In genomic region chr4:82368091-82368775, GRCm38 (mm10) we compare ENCODE assay signal across 30 mouse cellular contexts.
A peak's percentile ranks its signal among the peaks of the same experiment; 100 is the strongest.
DNase-seq lines count a peak whose midpoint lies in the region; ATAC-seq and TF ChIP-seq lines count a peak whose summit lies in the region.
"Had no signal": no experiment of that assay in that cellular context is flagged by ENCODE, and none has a peak within 500 bp of the region (broad histone marks: within the 10 kb centered on the region; RNA-seq: fewer than 3 reads in every experiment).

No protein-coding gene starts in this region.

- TF ChIP-seq EP300 in ES-Bruce4 (IDR thresholded peaks at IDR 0.05; ENCODE audit: insufficient read depth, low read depth, low read length), result peak; percentile 57; the same call in 1 of the 2 replicates

- no peak for TF ChIP-seq CTCF in layer of hippocampus, adult 2 months (conservative IDR thresholded peaks at IDR 0.05)
- TF ChIP-seq CTCF in ES-Bruce4 (IDR thresholded peaks at IDR 0.05; ENCODE audit: low read depth, low read length), result no peak

- no peak overlapping the region for H3K4me2 ChIP-seq in neural tube, embryonic 15.5 days
- H3K4me2 ChIP-seq: embryonic facial prominence, embryonic 13.5 days; forebrain, embryonic 12.5 days; forebrain, embryonic 15.5 days; heart, embryonic 12.5 days; heart, embryonic 15.5 days; hindbrain, embryonic 14.5 days had no signal

- no peak for TF ChIP-seq POLR2A in ES-Bruce4 (IDR thresholded peaks at IDR 0.05; ENCODE audit: insufficient read depth, low read length)

- no peaks in the 10 kb centered on the region for H3K27me3 ChIP-seq in ES-Bruce4 (ENCODE audit: control insufficient read depth, insufficient read depth, low read length, poor library complexity, severe bottlenecking)
- no peaks in the 10 kb centered on the region for H3K27me3 ChIP-seq in neural tube, embryonic 15.5 days (replicated peaks)
- H3K27me3 ChIP-seq: embryonic facial prominence, embryonic 13.5 days; forebrain, embryonic 12.5 days; forebrain, embryonic 15.5 days; heart, embryonic 12.5 days; heart, embryonic 15.5 days; Patski had no signal

- WGBS in neural tube, embryonic 15.5 days, result 72% methylated on average over 9 of the region's 9 CpGs

- DNase-seq in layer of hippocampus, adult 2 months (ENCODE audit: low spot score in 2 of 2), result no peak
- no peak for DNase-seq in layer of hippocampus, adult 11-12 months (ENCODE audit: low spot score)
- peak; percentile 52 for DNase-seq in ES-CJ7 (ENCODE audit: low read depth, low spot score)
- DNase-seq in left cerebral cortex, postnatal 10 days (ENCODE audit: extremely low spot score in 1 of 2, low spot score in 2 of 2), result no peak
- DNase-seq: adrenal gland, adult 2 months; adrenal gland, postnatal 14 days; cerebellum, adult 11-12 months; cerebellum, adult 8-10 months; cerebellum, postnatal 10 days; cerebellum, postnatal 36 days; embryo, embryonic 11 days; gastrocnemius, postnatal 10 days; heart, adult 18-20 months; heart, postnatal 10 days; heart, postnatal 4 days had no signal

- H3K4me1 ChIP-seq in ES-Bruce4 (ENCODE audit: control insufficient read depth, insufficient read depth, low read length), result no peaks in the 10 kb centered on the region
- H3K4me1 ChIP-seq in neural tube, embryonic 15.5 days, result peaks cover 10% of the 10 kb centered on the region; the same call in 1 of the 2 replicates
- H3K4me1 ChIP-seq: embryonic facial prominence, embryonic 10.5 days had no signal

- H3K36me3 ChIP-seq in ES-Bruce4 (ENCODE audit: control insufficient read depth, insufficient read depth, low read length, poor library complexity, severe bottlenecking), result no peaks in the 10 kb centered on the region
- H3K36me3 ChIP-seq in neural tube, embryonic 15.5 days, result no peaks in the 10 kb centered on the region
- H3K36me3 ChIP-seq: embryonic facial prominence, embryonic 10.5 days; forebrain, embryonic 12.5 days; forebrain, embryonic 15.5 days; G1E; heart, embryonic 15.5 days had no signal

- no peaks in the 10 kb centered on the region for H3K9me3 ChIP-seq in ES-Bruce4 (replicated peaks; ENCODE audit: control insufficient read depth, insufficient read depth, low read length, poor library complexity, severe bottlenecking)
- no peaks in the 10 kb centered on the region for H3K9me3 ChIP-seq in neural tube, embryonic 15.5 days (replicated peaks)
- H3K9me3 ChIP-seq: embryonic facial prominence, embryonic 10.5 days; embryonic facial prominence, embryonic 13.5 days; forebrain, embryonic 12.5 days; forebrain, embryonic 15.5 days; heart, embryonic 12.5 days; heart, embryonic 15.5 days had no signal

- H3K9ac ChIP-seq in ES-Bruce4 (ENCODE audit: low read depth, poor library complexity, severe bottlenecking), result no peak overlapping the region
- no peak overlapping the region for H3K9ac ChIP-seq in neural tube, embryonic 15.5 days (replicated peaks)
- H3K9ac ChIP-seq: embryonic facial prominence, embryonic 13.5 days; forebrain, embryonic 12.5 days; forebrain, embryonic 15.5 days; heart, embryonic 12.5 days; heart, embryonic 15.5 days; hindbrain, embryonic 14.5 days had no signal

- ATAC-seq in neural tube, embryonic 15.5 days (ENCODE audit: low FRiP score), result no peak
- ATAC-seq: CD4-positive, CD25-positive, alpha-beta regulatory T cell, adult 4 months; forebrain, embryonic 15.5 days; hindbrain, postnatal 0 days; inflammation-experienced regulatory T-cells, adult 6 months; Patski had no signal

- intact Hi-C loops in left cerebral cortex, postnatal 10 days (cut with DNase I), result no loop called here

- no peak overlapping the region for H3K4me3 ChIP-seq in layer of hippocampus, adult 2 months
- H3K4me3 ChIP-seq in ES-Bruce4 (ENCODE audit: low read depth, low read length), result no peak overlapping the region
- no peak overlapping the region for H3K4me3 ChIP-seq in neural tube, embryonic 15.5 days (replicated peaks)
- H3K4me3 ChIP-seq: embryonic facial prominence, embryonic 10.5 days; embryonic facial prominence, embryonic 13.5 days; erythroblast, embryonic 14.5 days; forebrain, embryonic 12.5 days; forebrain, embryonic 15.5 days; heart, embryonic 12.5 days; heart, embryonic 15.5 days had no signal

- H3K27ac ChIP-seq in layer of hippocampus, adult 2 months, result 0 out of 2 replicates have a peak overlapping the region, but pooled peaks have one; percentile 7
- no peak overlapping the region for H3K27ac ChIP-seq in ES-Bruce4 (ENCODE audit: insufficient read depth, low read length)
- H3K27ac ChIP-seq in neural tube, embryonic 15.5 days (replicated peaks), result no peak overlapping the region
- H3K27ac ChIP-seq: embryonic facial prominence, embryonic 10.5 days; embryonic facial prominence, embryonic 13.5 days; forebrain, embryonic 12.5 days; forebrain, embryonic 15.5 days; heart, embryonic 15.5 days; hindbrain, embryonic 14.5 days; hindbrain, postnatal 0 days had no signal
